Mouse (Mus musculus) limb, embryonic 12.5 days (tissue): Measurements from ENCODE around the gene Gm20388. TPM values are rescaled to one million over a fixed set of nuclear protein-coding genes. Genes with fewer than 3 reads are reported as not detected.
"Not testable (repeated sequence)": the region's sequence is repeated elsewhere in the genome, so short reads cannot be mapped to it uniquely, and the experiment has no call there.

Experiments
- ATAC-seq: fragments of 200-750 bp; cut with Nextera tagmentation; 2 replicates; pipeline ENCODE4 v1.8.0; 2017; ENCODE audit warnings: low read depth, moderate TSS enrichment; ENCODE audit not compliant: insufficient number of reproducible peaks, insufficient read depth, low FRiP score, low TSS enrichment
- H3K27ac ChIP-seq: fragments of 300-500 bp; sonication (generic); 2 replicates; pipeline ENCODE4 v1.5.1; 2016; ENCODE audit warnings: mild to moderate bottlenecking, moderate library complexity
- H3K27me3 ChIP-seq: fragments of 300-500 bp; sonication (generic); 2 replicates; pipeline ENCODE4 v1.6.1; 2016; ENCODE audit warnings: mild to moderate bottlenecking, moderate library complexity
- H3K36me3 ChIP-seq: fragments of 300-500 bp; sonication (generic); 2 replicates; pipeline ENCODE4 v1.6.1; 2016; ENCODE audit warnings: mild to moderate bottlenecking, moderate library complexity
- H3K4me1 ChIP-seq: fragments of 300-500 bp; sonication (generic); replicated peaks from 2 replicates; pipeline ENCODE4 v1.6.1; 2016
- H3K4me2 ChIP-seq: fragments of 300-500 bp; sonication (generic); 2 replicates; pipeline ENCODE4 v1.6.1; 2016; ENCODE audit warnings: mild to moderate bottlenecking, moderate library complexity
- H3K4me3 ChIP-seq: fragments of 300-500 bp; sonication (generic); replicated peaks from 2 replicates; pipeline ENCODE4 v1.5.1; 2016; ENCODE audit warnings: mild to moderate bottlenecking
- H3K9ac ChIP-seq: fragments of 300-500 bp; sonication (generic); replicated peaks from 2 replicates; pipeline ENCODE4 v1.6.1; 2016; ENCODE audit warnings: mild to moderate bottlenecking, moderate library complexity
- H3K9me3 ChIP-seq: fragments of 300-500 bp; sonication (generic); 2 replicates; pipeline ENCODE4 v1.6.1; 2016; ENCODE audit warnings: mild to moderate bottlenecking, moderate library complexity
- WGBS: fragments of 180-500 bp; shearing (Covaris S2); methylation state at CpG from one replicate; pipeline ENCODE4 v1.1.7; 2016; 5-methylcytosine and 5-hydroxymethylcytosine counted together
- polyA plus RNA-seq: library from polyadenylated mRNA; unstranded; fragments of >200 nt; fragmentation: Nextera tagmentation; extraction: Ambion mirVana; gene quantifications from 2 replicates; pipeline ENCODE4 v1.2.1, GENCODE M21; 2016

Gene Gm20388
- polyA plus RNA-seq, 1 experiment from 2014 or later: not detected

DNA sequence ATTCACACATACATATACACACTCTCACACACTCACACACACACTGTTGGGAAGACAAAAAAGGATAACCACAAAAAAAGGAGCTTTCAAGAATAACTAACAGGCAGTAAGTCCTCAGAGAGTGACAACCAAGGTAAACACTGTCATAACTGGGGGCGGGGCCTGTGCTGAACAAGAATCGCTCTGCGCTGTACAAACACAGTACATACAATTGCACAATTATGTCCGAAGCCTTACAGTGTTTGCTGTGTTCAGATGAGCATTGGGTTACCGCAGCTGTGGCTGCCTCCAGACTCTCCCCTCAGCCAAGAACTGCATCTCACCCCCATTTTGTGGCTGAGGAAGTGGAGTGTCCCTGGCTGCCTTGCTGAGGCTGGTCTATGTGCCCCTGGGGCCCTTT is 1510.4 kb downstream of the Gm20388 start:
- no peak for ATAC-seq
- H3K27me3 ChIP-seq: 0 out of 2 replicates have a peak, but pooled peaks cover 3% of the 10 kb centered on the region
- no peak overlapping the region for H3K4me2 ChIP-seq
- H3K4me1 ChIP-seq: peaks cover 14% of the 10 kb centered on the region; the same call in 1 of the 2 replicates
- no peak overlapping the region for H3K9ac ChIP-seq
- H3K27ac ChIP-seq: 0 out of 2 replicates have a peak overlapping the region, but pooled peaks have one; percentile 53
- 82% methylated on average over 5 of the region's 5 CpGs for WGBS
- peaks cover 8% of the 10 kb centered on the region for H3K9me3 ChIP-seq
- no peak overlapping the region for H3K4me3 ChIP-seq
- no peaks in the 10 kb centered on the region for H3K36me3 ChIP-seq

DNA sequence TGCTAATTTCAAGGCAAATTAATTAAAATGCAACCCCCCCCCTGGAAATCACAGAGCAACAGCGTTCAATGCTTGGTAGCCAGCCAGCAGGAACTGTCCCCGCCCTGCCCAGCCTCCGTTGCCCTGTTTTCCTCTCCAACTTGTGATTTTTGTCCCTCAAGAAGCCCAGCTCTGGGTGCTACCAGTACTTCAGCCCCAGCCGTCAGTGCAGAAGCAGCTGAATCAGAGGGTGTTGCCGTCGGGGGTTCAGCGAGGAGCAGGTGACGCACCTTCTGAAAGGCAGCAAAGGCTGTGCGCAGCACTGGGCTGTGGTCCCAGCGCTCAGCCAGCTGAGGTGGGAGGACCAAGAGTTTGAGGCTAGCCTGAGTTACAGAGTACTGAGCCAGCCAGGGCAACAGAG is 1513.4 kb downstream of the Gm20388 start:
- Histone ChIP-seq H3K36me3 (no peaks in the 10 kb centered on the region), H3K9ac (no peak overlapping the region), H3K27ac (no peak overlapping the region), H3K4me1 (0 out of 2 replicates have a peak, but pooled peaks cover 7% of the 10 kb centered on the region), H3K4me3 (no peak overlapping the region), H3K4me2 (no peak overlapping the region), H3K27me3 (no peaks in the 10 kb centered on the region), H3K9me3 (peaks cover 8% of the 10 kb centered on the region)
- 93% methylated on average over 10 of the region's 10 CpGs for WGBS
- ATAC-seq: no peak

DNA sequence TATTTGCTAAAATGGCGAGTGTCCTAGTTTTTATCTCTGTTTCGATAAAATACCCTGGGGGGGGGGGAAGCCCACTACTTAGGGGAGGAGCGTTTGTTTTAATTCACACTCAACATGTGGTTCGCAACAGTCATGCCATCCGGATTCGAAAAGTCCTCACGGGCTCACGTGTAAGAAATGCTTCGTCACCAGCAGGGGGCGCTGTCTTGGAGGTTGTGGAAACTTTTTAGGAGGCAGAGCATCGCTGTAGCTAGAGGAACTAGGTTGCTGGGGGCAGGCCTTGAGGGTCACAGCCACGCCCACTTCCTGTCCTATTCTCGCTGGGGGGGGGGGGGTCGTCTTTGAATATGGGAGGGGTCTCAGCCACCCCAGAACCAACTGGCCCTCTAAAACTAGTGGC is 1514.0 kb downstream of the Gm20388 start:
- H3K4me3 ChIP-seq: no peak overlapping the region
- no peak for ATAC-seq
- WGBS: 81% methylated on average over 14 of the region's 14 CpGs
- peaks cover 7% of the 10 kb centered on the region; the same call in 1 of the 2 replicates for H3K4me1 ChIP-seq
- H3K27me3 ChIP-seq: no peaks in the 10 kb centered on the region
- H3K36me3 ChIP-seq: no peaks in the 10 kb centered on the region
- H3K27ac ChIP-seq: no peak overlapping the region
- no peak overlapping the region for H3K4me2 ChIP-seq
- no peak overlapping the region for H3K9ac ChIP-seq
- peaks cover 8% of the 10 kb centered on the region for H3K9me3 ChIP-seq

DNA sequence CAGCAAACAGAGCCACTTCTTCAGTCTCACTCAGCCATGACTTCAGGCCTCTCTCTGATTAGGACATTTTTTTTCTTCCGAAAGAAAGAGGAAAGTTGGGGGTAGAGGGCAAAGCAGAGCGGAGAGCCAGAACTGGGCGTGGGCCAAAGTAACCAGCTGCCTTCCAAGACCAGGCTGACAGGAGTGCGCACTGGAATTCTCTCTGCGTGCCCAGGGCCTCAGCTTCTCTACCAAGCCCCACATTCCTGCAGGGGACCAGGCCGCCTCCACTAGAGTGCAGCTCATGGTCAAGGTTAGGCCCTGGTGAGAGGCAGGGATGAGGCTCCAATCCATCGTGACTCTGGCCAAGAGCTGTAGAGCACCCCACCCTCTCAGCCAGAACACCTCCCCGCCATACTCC is 1520.9 kb downstream of the Gm20388 start:
- Histone ChIP-seq H3K4me1 (peaks cover 27% of the 10 kb centered on the region), H3K4me2 (no peak overlapping the region), H3K9ac (no peak overlapping the region), H3K4me3 (no peak overlapping the region), H3K36me3 (no peaks in the 10 kb centered on the region), H3K27me3 (peaks cover 18% of the 10 kb centered on the region), H3K27ac (no peak overlapping the region; the same call in 1 of the 2 replicates), H3K9me3 (no peaks in the 10 kb centered on the region)
- no peak for ATAC-seq
- 84% methylated on average over 8 of the region's 8 CpGs for WGBS

DNA sequence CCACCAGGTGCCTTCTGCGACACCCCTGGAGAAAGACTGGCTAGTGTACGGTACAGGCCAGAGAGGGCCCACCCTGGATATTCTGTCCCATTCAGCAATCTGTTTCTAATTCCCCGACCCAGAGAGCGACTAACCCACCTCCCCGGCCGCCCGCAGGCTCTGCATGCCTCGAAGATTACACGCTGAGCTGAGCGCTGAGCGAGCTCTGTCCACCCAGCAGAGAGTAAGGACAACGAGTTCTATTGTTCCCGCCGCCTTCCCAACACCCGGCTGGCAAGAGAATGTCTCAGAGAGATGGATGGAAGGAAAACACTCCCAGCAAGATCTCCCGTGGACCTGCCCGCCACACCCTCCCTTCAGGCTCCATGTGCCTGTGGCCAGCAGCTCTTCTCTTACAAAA is 1522.8 kb downstream of the Gm20388 start:
- H3K4me3 ChIP-seq: no peak overlapping the region
- peak overlapping the region; percentile 27 for H3K4me2 ChIP-seq
- peak overlapping the region; percentile 56; the same call in 1 of the 2 replicates for H3K27ac ChIP-seq
- no peaks in the 10 kb centered on the region for H3K9me3 ChIP-seq
- 13% methylated on average over 17 of the region's 17 CpGs for WGBS
- H3K4me1 ChIP-seq: peaks cover 27% of the 10 kb centered on the region
- H3K36me3 ChIP-seq: no peaks in the 10 kb centered on the region
- peak; percentile 49; the same call in 1 of the 2 replicates for ATAC-seq
- peaks cover 18% of the 10 kb centered on the region for H3K27me3 ChIP-seq
- no peak overlapping the region for H3K9ac ChIP-seq

DNA sequence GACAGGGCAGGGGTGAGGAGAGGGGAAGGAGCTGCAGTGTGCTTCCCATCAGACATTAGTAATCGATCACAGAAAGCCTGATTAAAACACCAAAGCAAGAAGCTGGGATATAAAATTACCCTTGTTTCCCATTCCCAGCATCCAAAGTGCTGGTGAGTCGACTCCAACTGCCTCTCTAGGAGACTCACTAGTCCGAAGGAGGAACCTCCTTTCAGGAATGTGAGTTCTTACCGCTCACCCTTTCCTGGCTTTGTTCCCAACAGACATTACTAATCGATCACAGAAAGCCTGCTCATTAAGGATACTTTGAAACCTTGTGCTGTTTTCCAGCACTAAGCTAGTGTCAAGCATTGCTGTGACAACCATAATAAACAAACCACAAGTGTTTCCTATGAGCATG is 1526.0 kb downstream of the Gm20388 start:
- Histone ChIP-seq H3K4me2 (no peak overlapping the region), H3K27ac (no peak overlapping the region)

DNA sequence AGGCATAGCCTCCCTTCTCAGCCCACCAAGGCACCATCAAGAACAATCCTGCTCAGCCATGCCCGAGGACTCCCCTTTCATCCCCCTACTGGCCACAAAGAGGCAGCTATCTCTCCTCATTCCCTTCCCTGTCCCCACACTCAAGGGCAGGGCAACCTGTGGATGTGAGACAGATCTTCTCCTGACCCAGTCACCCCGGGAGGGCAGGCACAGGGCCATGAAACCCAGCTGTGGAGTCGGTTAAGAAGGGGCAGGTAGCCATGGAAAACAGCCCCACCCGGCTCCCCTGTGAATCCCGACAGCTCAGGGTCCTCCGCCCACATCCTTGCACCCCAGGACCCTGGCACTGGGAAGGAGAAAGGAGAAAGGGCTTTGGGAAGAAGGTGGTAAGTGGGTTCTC is 1526.9 kb downstream of the Gm20388 start:
- Histone ChIP-seq H3K4me2 (no peak overlapping the region), H3K4me1 (peaks cover 33% of the 10 kb centered on the region), H3K27me3 (peaks cover 10% of the 10 kb centered on the region), H3K27ac (no peak overlapping the region), H3K4me3 (no peak overlapping the region), H3K36me3 (no peaks in the 10 kb centered on the region), H3K9me3 (no peaks in the 10 kb centered on the region), H3K9ac (no peak overlapping the region)
- 74% methylated on average over 6 of the region's 6 CpGs for WGBS
- ATAC-seq: no peak

More for the DNA sequence above, 1526.0 kb downstream of the Gm20388 start:
- no peaks in the 10 kb centered on the region for H3K36me3 ChIP-seq
- H3K9ac ChIP-seq: no peak overlapping the region
- ATAC-seq: no peak
- H3K4me3 ChIP-seq: no peak overlapping the region
- peaks cover 38% of the 10 kb centered on the region for H3K4me1 ChIP-seq
- peaks cover 16% of the 10 kb centered on the region for H3K27me3 ChIP-seq
- H3K9me3 ChIP-seq: no peaks in the 10 kb centered on the region
- WGBS: 59% methylated on average over 5 of the region's 5 CpGs

DNA sequence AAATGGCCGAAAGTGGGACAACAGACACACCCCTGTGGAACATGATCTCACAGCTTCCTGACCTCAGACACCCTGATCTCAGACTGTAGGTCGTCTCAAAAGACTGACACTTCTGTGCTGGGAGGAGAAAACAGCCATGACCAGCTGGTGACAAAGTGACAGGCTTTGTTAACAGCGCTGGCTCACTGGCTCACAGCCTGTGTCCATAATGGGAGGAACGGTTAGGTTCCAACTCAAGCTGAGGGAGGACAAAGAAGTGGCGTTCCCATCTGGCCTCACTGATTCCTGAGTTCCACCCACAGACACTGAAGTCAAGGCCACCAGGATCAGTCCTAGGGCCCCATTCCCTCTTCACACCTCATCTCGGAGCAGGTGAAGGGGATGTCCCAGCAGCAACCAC is 1527.5 kb downstream of the Gm20388 start:
- no peak overlapping the region for H3K4me2 ChIP-seq
- peaks cover 4% of the 10 kb centered on the region for H3K27me3 ChIP-seq
- ATAC-seq: no peak
- WGBS: 65% methylated on average over 6 of the region's 6 CpGs
- H3K9ac ChIP-seq: no peak overlapping the region
- H3K27ac ChIP-seq: no peak overlapping the region
- H3K36me3 ChIP-seq: no peaks in the 10 kb centered on the region
- no peaks in the 10 kb centered on the region for H3K9me3 ChIP-seq
- H3K4me3 ChIP-seq: no peak overlapping the region
- peaks cover 29% of the 10 kb centered on the region for H3K4me1 ChIP-seq

DNA sequence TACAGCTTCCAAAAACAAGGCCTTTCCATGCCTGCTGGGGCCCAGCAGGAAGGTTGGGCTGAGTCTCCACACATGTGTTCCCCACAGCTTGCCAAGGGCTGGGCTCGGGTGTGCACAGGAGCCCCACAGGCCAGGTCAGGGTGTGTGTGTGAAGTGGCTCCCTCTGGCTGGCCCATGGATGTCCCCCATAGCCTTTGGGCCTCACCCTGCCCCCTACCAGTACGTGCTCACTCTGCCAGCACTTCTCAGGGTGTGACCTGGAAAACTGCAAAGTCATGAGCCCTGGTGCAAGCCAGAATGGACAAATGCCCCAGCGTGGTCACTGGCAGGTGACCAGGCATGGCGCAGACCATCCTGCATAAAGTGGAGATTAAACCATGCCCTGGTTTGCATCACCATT is 1528.7 kb downstream of the Gm20388 start:
- Histone ChIP-seq H3K27ac (no peak overlapping the region), H3K9ac (no peak overlapping the region), H3K9me3 (no peaks in the 10 kb centered on the region), H3K36me3 (no peaks in the 10 kb centered on the region), H3K4me1 (peaks cover 22% of the 10 kb centered on the region), H3K4me2 (no peak overlapping the region), H3K4me3 (no peak overlapping the region), H3K27me3 (no peaks in the 10 kb centered on the region)
- WGBS: 55% methylated on average over 4 of the region's 4 CpGs
- no peak for ATAC-seq

DNA sequence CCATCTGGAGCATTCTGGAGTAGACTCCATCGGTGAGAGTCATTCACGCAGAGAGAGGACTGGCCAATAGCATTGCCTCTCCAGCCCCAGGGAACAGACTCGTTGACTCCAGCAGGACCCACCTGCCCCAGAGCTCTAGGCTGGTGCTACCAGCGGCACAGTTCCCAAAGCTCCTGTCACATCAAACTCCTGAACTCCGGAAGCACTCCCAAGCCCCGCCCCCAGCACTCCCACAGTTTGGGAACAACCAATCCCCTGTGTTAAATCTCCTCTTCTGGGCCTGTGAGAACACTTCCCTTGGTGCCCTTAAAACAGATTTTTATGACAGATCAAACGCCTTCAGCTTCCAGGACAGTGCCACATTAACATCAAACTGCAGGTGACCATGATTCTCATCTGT is 1532.7 kb downstream of the Gm20388 start:
- Histone ChIP-seq H3K36me3 (no peaks in the 10 kb centered on the region), H3K27ac (no peak overlapping the region), H3K9me3 (no peaks in the 10 kb centered on the region), H3K9ac (no peak overlapping the region), H3K4me2 (no peak overlapping the region), H3K4me1 (peaks cover 22% of the 10 kb centered on the region), H3K4me3 (no peak overlapping the region), H3K27me3 (peaks cover 8% of the 10 kb centered on the region; the same call in 1 of the 2 replicates)
- no peak for ATAC-seq
- 50% methylated on average over 7 of the region's 7 CpGs for WGBS

DNA sequence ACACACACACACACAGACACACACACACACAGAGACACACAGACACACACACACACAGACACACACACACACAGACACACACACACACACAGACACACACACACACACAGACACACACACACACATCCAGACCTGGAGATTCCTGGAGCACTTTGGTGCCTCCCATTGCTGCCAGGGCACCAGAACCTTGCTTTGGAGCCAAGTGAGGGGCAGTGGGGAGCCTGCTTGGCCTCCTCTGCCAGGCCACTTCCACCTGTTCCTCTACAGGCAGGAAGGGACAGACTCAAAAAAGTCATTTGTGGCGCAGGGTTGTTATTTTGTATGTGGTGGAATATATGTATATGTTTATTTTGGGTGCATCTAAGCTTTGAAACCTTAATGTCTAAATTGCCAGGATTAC is 1533.9 kb downstream of the Gm20388 start:
- not testable (repeated sequence) for ATAC-seq
- WGBS: 86% methylated on average over 1 of the region's 1 CpGs

DNA sequence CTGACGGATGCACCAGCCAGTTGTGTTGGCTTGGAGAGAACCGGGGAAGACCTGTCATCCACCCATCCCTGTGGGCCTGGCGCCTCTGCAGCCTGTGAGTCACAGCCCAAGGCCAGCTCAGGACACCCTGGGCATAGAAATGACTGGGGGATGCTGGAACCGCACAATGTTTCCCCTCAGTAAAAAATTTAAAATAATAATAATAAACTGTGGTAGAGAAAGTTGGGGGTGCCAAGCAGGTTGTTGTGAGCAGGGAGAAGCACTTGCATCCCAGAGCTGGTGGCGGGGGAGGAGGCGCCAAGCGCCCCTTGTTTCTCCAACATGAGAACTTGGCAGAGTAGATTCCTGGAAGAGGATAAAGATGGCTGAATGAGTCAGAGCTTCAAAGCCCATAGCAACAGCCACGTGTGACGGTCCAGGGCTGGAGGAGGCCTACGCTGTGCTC is 1534.4 kb downstream of the Gm20388 start:
- peaks cover 12% of the 10 kb centered on the region for H3K4me1 ChIP-seq

More for the DNA sequence above, 1533.9 kb downstream of the Gm20388 start:
- H3K4me3 ChIP-seq, H3K27me3 ChIP-seq, H3K9ac ChIP-seq, H3K36me3 ChIP-seq, H3K27ac ChIP-seq, H3K9me3 ChIP-seq, H3K4me2 ChIP-seq: not testable (repeated sequence)
- H3K4me1 ChIP-seq: peaks cover 17% of the 10 kb centered on the region

More for the DNA sequence above, 1534.4 kb downstream of the Gm20388 start:
- no peak overlapping the region for H3K4me2 ChIP-seq
- no peak overlapping the region for H3K9ac ChIP-seq
- ATAC-seq: no peak
- no peak overlapping the region for H3K27ac ChIP-seq
- H3K36me3 ChIP-seq: no peaks in the 10 kb centered on the region
- no peaks in the 10 kb centered on the region for H3K9me3 ChIP-seq
- H3K27me3 ChIP-seq: peaks cover 8% of the 10 kb centered on the region; the same call in 1 of the 2 replicates
- WGBS: 93% methylated on average over 10 of the region's 10 CpGs
- no peak overlapping the region for H3K4me3 ChIP-seq
